Mouse (Mus musculus) spleen, adult 2 months (tissue): Measurements from ENCODE around the gene Prtn3. TPM values are rescaled to one million over a fixed set of nuclear protein-coding genes. Genes with fewer than 3 reads are reported as not detected.

Experiments used
- DNase-seq, 2 experiments: peaks; one replicate each; pipeline versions ENCODE4 v3.0.0 to v3.0.0-alpha.2; 2012 to 2021; ENCODE audit warnings: low spot score in 2 of 2, low read depth in 1 of 2
- H3K27ac ChIP-seq: fragments of 200-500 bp; 2 replicates; pipeline ENCODE4 v1.5.1; 2012; ENCODE audit warnings: low read length, inconsistent platforms; ENCODE audit not compliant: insufficient read depth
- H3K27me3 ChIP-seq: fragments of 200-500 bp; 2 replicates; pipeline ENCODE4 v1.6.1; 2012; ENCODE audit warnings: mild to moderate bottlenecking, moderate library complexity, low read length, inconsistent platforms; ENCODE audit not compliant: control insufficient read depth, insufficient read depth
- H3K36me3 ChIP-seq: fragments of 200-500 bp; 2 replicates; pipeline ENCODE4 v1.6.1; 2012; ENCODE audit warnings: mild to moderate bottlenecking, low read length, inconsistent platforms; ENCODE audit not compliant: control insufficient read depth, insufficient read depth
- H3K4me1 ChIP-seq: fragments of 200-500 bp; 2 replicates; pipeline ENCODE4 v1.6.1; 2011; ENCODE audit warnings: inconsistent platforms; ENCODE audit not compliant: control insufficient read depth, insufficient read depth, insufficient read length
- H3K4me3 ChIP-seq: fragments of 200-500 bp; 2 replicates; pipeline ENCODE4 v1.5.1; 2011; ENCODE audit warnings: mild to moderate bottlenecking, inconsistent platforms; ENCODE audit not compliant: insufficient read depth, insufficient read length; ENCODE audit errors: extremely low read depth
- CTCF ChIP-seq: fragments of 200-500 bp; IDR thresholded peaks from 2 replicates; pipeline ENCODE4 v1.5.1; 2011; ENCODE audit warnings: mild to moderate bottlenecking, inconsistent platforms; ENCODE audit not compliant: insufficient read depth, insufficient read length, insufficient replicate concordance; ENCODE audit errors: extremely low read depth
- POLR2A ChIP-seq: fragments of 200-500 bp; IDR thresholded peaks from 2 replicates; pipeline ENCODE4 v1.6.1; 2011; ENCODE audit warnings: low read depth, low read length, inconsistent platforms
- WGBS: fragments of 180-500 bp; shearing (Covaris S2); methylation state at CpG from one replicate; pipeline ENCODE4 v1.1.7; 2018; 5-methylcytosine and 5-hydroxymethylcytosine counted together
- polyA plus RNA-seq: library from polyadenylated mRNA; depleted of rRNA; stranded (reverse); fragments of >200 nt; gene quantifications from 2 replicates; pipeline ENCODE4 v1.2.3, GENCODE M21; 2012

The Prtn3 gene
- polyA plus RNA-seq, 1 experiment: 25.6 TPM

DNA sequence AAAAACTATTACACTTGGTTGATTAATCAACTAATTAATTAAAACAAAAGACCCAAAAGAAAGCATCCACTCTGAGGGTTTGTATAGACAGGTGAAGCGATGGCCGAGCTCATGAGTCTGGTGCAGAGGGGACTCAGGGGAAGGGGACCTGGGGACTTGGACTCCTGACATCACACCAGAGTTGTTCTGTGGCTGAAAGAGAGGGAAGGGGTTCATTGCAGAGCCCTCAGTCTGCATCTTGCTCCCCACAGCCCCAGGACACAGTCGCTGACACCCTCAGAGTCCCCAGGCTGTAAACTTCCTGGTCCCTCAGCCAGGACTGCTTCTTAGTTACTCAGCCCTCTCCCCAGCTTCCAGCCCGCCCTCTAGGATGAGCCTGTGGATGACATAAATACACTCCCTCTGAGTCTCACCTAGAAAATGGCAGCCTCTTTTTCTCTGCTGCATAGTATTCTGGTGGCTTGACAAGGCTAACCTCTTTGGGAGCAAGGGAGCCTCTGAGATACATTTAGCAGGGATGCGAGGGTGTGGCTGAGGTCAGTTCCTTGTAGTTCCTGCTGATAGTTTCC lies 43.3 kb downstream of the Prtn3 start:
- DNase-seq: no peak
- TF ChIP-seq CTCF (no peak), POLR2A (no peak)
- 82% methylated on average over 5 of the region's 5 CpGs for WGBS
- H3K4me1 ChIP-seq: peaks cover 21% of the 10 kb centered on the region
- no peak overlapping the region for H3K27ac ChIP-seq
- H3K27me3 ChIP-seq: peaks cover 9% of the 10 kb centered on the region; the same call in 1 of the 2 replicates
- no peaks in the 10 kb centered on the region for H3K36me3 ChIP-seq
- no peak overlapping the region for H3K4me3 ChIP-seq

DNA sequence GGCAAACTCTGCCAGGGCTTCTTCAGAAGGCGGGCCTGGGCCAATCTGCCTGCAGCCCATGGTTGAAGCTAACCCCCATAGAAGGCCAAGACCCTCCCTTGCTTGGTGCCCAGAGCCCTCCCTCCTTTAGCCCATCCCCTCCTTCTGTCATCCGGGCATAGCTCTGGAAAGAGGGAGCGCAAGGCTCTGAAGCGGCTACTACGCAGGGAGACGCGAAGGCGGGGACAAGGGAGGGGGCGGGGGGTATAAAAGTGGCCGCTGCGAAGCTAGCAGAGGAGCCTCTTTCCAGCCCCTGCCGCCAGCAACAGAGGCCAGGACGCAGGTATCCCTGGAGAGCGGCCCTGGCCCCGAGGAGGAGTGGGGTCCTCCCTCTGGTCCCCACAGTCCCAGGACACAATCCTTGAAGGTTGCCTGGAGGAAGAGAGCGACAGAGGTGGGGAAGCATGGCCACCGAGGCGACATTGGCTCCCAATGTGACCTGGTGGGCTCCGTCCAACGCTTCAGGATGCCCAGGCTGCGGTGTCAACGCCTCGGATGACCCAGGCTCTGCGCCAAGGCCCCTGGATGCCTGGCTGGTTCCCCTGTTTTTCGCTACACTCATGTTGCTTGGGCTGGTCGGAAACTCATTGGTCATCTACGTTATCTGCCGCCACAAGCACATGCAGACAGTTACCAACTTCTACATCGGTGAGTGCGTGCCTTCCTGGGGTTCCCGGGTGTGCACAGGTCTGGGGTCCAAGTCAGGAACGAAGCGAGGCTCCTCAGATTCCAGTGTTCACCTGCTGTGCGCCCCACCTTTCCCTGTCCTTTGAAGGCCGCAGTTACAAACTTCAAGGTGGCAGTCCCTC lies 44.2 kb downstream of the Prtn3 start:
- peaks cover 9% of the 10 kb centered on the region; the same call in 1 of the 2 replicates for H3K27me3 ChIP-seq
- 63% methylated on average over 35 of the region's 35 CpGs for WGBS
- H3K4me1 ChIP-seq: peaks cover 21% of the 10 kb centered on the region
- H3K4me3 ChIP-seq: no peak overlapping the region
- DNase-seq: no peak
- H3K36me3 ChIP-seq: no peaks in the 10 kb centered on the region
- TF ChIP-seq POLR2A: no peak
- no peak overlapping the region for H3K27ac ChIP-seq

DNA sequence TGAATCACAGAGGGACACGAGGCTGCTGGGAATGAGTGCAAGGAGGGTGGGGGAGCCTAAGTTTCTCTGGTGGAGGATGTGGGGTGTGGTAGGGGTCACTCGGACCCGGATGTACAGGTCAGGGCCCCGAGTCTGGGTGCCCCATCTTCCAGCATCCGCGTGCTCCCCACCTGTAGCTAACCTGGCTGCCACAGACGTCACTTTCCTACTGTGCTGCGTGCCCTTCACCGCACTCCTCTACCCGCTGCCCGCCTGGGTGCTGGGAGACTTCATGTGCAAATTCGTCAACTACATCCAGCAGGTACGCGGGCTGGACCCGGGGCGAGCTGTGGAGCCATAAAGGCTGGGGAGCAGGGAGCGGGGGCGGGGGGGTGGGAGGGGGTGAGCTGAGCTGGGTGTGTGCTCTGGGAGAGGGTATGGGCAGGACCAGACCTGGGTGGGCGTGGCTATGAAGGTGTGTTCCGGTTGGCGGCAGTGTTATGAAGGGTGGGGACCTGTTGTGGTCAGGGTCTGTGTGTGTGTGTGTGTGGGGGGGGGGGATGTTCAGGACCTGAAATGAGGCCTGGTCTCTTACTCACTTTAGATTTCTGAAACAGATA lies 45.1 kb downstream of the Prtn3 start:
- Histone ChIP-seq H3K4me1 (peaks cover 21% of the 10 kb centered on the region), H3K27ac (no peak overlapping the region), H3K4me3 (no peak overlapping the region), H3K27me3 (peaks cover 9% of the 10 kb centered on the region; the same call in 1 of the 2 replicates), H3K36me3 (no peaks in the 10 kb centered on the region)
- no peak for TF ChIP-seq POLR2A
- no peak for TF ChIP-seq CTCF
- WGBS: 45% methylated on average over 20 of the region's 21 CpGs
- DNase-seq: no peak

DNA sequence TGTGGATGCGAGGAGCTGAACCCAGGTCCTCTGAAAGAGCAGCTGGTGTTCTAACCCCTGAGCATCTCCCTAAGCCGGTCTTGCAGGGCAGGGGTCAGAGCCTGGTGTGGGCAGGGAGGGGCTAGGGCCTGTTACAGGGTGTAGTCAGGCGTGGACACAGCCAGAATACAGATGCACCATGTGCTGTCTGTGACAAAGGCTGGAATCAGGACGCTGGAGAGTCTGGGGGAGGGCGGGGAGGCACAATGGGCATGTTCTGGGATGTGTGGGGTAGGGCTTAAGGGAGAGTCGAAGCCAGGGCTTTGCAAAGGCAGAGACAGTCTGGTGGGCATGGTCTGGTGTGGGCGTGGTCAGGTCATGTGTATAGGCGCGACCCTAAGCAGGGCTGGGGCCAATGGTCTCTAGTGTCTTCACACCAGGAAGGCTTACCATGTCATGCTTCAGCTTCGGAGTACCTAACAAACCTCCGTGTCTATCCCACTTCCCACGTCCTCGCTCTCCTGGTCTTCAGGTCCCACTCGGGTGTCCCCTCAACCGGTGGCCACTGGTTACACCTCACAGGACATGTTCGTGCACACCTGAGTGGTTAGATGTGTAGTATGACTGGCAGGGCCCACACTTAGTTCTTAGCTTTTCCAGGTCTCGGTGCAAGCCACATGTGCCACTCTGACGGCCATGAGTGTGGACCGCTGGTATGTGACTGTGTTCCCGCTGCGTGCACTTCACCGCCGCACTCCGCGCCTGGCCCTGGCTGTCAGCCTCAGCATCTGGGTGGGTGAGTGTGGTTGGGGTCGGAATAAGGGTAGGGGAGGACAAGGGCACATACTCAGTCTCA lies 46.0 kb downstream of the Prtn3 start:
- peaks cover 21% of the 10 kb centered on the region for H3K4me1 ChIP-seq
- WGBS: 54% methylated on average over 26 of the region's 26 CpGs

DNA sequence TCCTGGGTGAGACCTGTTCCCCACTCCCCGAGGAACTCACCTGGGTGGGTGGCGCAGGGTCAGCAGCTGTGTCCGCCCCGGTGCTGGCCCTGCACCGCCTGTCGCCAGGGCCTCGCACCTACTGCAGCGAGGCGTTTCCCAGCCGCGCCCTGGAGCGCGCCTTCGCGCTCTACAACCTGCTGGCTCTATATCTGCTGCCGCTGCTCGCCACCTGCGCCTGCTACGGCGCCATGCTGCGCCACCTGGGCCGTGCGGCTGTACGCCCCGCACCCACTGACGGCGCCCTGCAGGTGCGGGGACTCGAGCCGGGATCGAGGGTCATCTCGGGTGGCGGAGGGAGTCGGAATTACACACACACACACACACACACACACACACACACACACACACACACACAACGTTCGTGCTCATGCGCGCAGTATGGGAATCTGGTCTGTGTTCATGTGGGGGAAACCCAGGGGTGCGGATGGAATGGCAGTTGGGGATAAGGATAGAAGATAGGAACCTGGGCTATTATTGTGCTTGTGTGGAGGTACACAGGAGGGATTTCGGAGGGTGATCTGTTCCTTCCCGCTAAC lies 46.8 kb downstream of the Prtn3 start, which contains the start of gene R3hdm4:
TSS of gene R3hdm4 (minus strand) at position 251 of the 578 bp plus-strand sequence.
- no peak for DNase-seq
- TF ChIP-seq POLR2A (no peak), CTCF (no peak)
- H3K27ac ChIP-seq: no peak within 1 kb of the TSS
- peaks cover 9% of the 10 kb centered on the region; the same call in 1 of the 2 replicates for H3K27me3 ChIP-seq
- 19% methylated on average over 41 of the region's 41 CpGs for WGBS
- no peaks in the 10 kb centered on the region for H3K36me3 ChIP-seq
- peaks cover 18% of the 10 kb centered on the region for H3K4me1 ChIP-seq
- no peak within 1 kb of the TSS for H3K4me3 ChIP-seq

More for the DNA sequence above, 46.0 kb downstream of the Prtn3 start:
- TF ChIP-seq POLR2A (no peak), CTCF (no peak)
- peaks cover 9% of the 10 kb centered on the region; the same call in 1 of the 2 replicates for H3K27me3 ChIP-seq
- no peak overlapping the region for H3K4me3 ChIP-seq
- DNase-seq: no peak
- no peak overlapping the region for H3K27ac ChIP-seq
- H3K36me3 ChIP-seq: no peaks in the 10 kb centered on the region

DNA sequence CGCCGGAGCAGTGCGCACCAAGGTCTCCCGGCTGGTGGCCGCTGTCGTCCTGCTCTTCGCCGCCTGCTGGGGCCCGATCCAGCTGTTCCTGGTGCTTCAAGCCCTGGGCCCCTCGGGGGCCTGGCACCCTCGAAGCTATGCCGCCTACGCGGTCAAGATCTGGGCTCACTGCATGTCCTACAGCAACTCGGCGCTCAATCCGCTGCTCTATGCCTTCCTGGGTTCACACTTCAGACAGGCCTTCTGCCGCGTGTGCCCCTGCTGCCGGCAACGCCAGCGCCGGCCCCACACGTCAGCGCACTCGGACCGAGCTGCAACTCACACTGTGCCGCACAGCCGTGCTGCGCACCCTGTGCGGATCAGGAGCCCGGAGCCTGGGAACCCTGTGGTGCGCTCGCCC lies 47.3 kb downstream of the Prtn3 start:
- Histone ChIP-seq H3K4me1 (peaks cover 16% of the 10 kb centered on the region), H3K27me3 (peaks cover 9% of the 10 kb centered on the region; the same call in 1 of the 2 replicates), H3K4me3 (no peak overlapping the region), H3K27ac (no peak overlapping the region), H3K36me3 (no peaks in the 10 kb centered on the region)
- 24% methylated on average over 30 of the region's 34 CpGs for WGBS
- DNase-seq: no peak
- TF ChIP-seq CTCF (no peak), POLR2A (no peak)
